ENCODE assay signal across 29 mouse cellular contexts in genomic region chr6:100062961-100063360, GRCm38 (mm10).
DNase-seq lines count a peak whose midpoint lies in the region; ATAC-seq and TF ChIP-seq lines count a peak whose summit lies in the region.
"Had no signal": no experiment of that assay in that cellular context is flagged by ENCODE, and none has a peak within 500 bp of the region (broad histone marks: within the 10 kb centered on the region; RNA-seq: fewer than 3 reads in every experiment).

No protein-coding gene starts in this region.

- no peaks in the 10 kb centered on the region for H3K36me3 ChIP-seq in intestine, embryonic 15.5 days
- H3K36me3 ChIP-seq in intestine, postnatal 0 days (ENCODE audit: control insufficient read depth, insufficient read depth): no peaks in the 10 kb centered on the region
- no peaks in the 10 kb centered on the region for H3K36me3 ChIP-seq in lung, embryonic 14.5 days (ENCODE audit: insufficient read depth)
- H3K36me3 ChIP-seq in stomach, embryonic 16.5 days (ENCODE audit: control insufficient read depth, insufficient read depth, low read length): no peaks in the 10 kb centered on the region
- H3K36me3 ChIP-seq: embryonic facial prominence, embryonic 10.5 days; embryonic facial prominence, embryonic 15.5 days; hindbrain, embryonic 12.5 days; kidney, embryonic 15.5 days; limb, embryonic 13.5 days; midbrain, embryonic 10.5 days; midbrain, embryonic 15.5 days; neural tube, embryonic 12.5 days had no signal

- H3K27ac ChIP-seq in intestine, embryonic 15.5 days: no peak overlapping the region
- H3K27ac ChIP-seq in intestine, postnatal 0 days (ENCODE audit: low read depth, low read length): no peak overlapping the region
- no peak overlapping the region for H3K27ac ChIP-seq in lung, embryonic 14.5 days (ENCODE audit: low read depth)
- no peak overlapping the region for H3K27ac ChIP-seq in stomach, embryonic 16.5 days (ENCODE audit: low read length)
- H3K27ac ChIP-seq: embryonic facial prominence, embryonic 10.5 days; embryonic facial prominence, embryonic 15.5 days; forebrain, embryonic 13.5 days; hindbrain, embryonic 12.5 days; kidney, embryonic 15.5 days; limb, embryonic 13.5 days; midbrain, embryonic 10.5 days; midbrain, embryonic 15.5 days; neural tube, embryonic 12.5 days had no signal

- peak; percentile 44 for DNase-seq in lung, embryonic 14.5 days
- no peak for DNase-seq in lung, adult 2 months
- peak; percentile 18 for DNase-seq in lung, postnatal 10 days
- no peak for DNase-seq in neural tube, embryonic 10.5 days (ENCODE audit: extremely low spot score, low spot score)
- DNase-seq in layer of hippocampus, postnatal 14 days (ENCODE audit: low spot score in 2 of 2): no peak
- DNase-seq: adrenal gland, adult 8-10 months; cerebellum, adult 8-10 months; cerebellum, postnatal 25 days; gastrocnemius, postnatal 14 days; heart, postnatal 36 days; kidney, adult 18-20 months; kidney, postnatal 25 days; right cerebral cortex, adult 18-20 months; spleen, adult 18-20 months; thymus, postnatal 25 days had no signal

- no peak for TF ChIP-seq POLR2A in lung, adult 2 months (IDR thresholded peaks at IDR 0.05; ENCODE audit: borderline replicate concordance, extremely low read depth, low read depth, low read length)

- no peak overlapping the region for H3K9ac ChIP-seq in intestine, embryonic 15.5 days
- H3K9ac ChIP-seq in intestine, postnatal 0 days (ENCODE audit: low read depth, low read length): no peak overlapping the region
- H3K9ac ChIP-seq in lung, embryonic 14.5 days: no peak overlapping the region
- no peak overlapping the region for H3K9ac ChIP-seq in stomach, embryonic 16.5 days (ENCODE audit: low read length)
- H3K9ac ChIP-seq: embryonic facial prominence, embryonic 15.5 days; forebrain, embryonic 13.5 days; hindbrain, embryonic 12.5 days; kidney, embryonic 15.5 days; limb, embryonic 13.5 days; midbrain, embryonic 15.5 days; neural tube, embryonic 12.5 days had no signal

- H3K4me2 ChIP-seq in intestine, embryonic 15.5 days (replicated peaks): no peak overlapping the region
- no peak overlapping the region for H3K4me2 ChIP-seq in intestine, postnatal 0 days (replicated peaks; ENCODE audit: low read depth)
- no peak overlapping the region for H3K4me2 ChIP-seq in lung, embryonic 14.5 days
- H3K4me2 ChIP-seq in stomach, embryonic 16.5 days (ENCODE audit: low read depth, low read length): no peak overlapping the region
- H3K4me2 ChIP-seq: embryonic facial prominence, embryonic 15.5 days; forebrain, embryonic 13.5 days; heart, embryonic 11.5 days; hindbrain, embryonic 12.5 days; kidney, embryonic 15.5 days; limb, embryonic 13.5 days; midbrain, embryonic 15.5 days; neural tube, embryonic 12.5 days had no signal

- H3K27me3 ChIP-seq in intestine, embryonic 15.5 days (replicated peaks): no peaks in the 10 kb centered on the region
- H3K27me3 ChIP-seq in intestine, postnatal 0 days (replicated peaks; ENCODE audit: control insufficient read depth, insufficient read depth, low read length): no peaks in the 10 kb centered on the region
- no peaks in the 10 kb centered on the region for H3K27me3 ChIP-seq in lung, embryonic 14.5 days (ENCODE audit: insufficient read depth, low read length)
- no peaks in the 10 kb centered on the region for H3K27me3 ChIP-seq in stomach, embryonic 16.5 days (ENCODE audit: control insufficient read depth, insufficient read depth, low read length)
- H3K27me3 ChIP-seq: embryonic facial prominence, embryonic 15.5 days; midbrain, embryonic 15.5 days had no signal

- no peaks in the 10 kb centered on the region for H3K9me3 ChIP-seq in intestine, embryonic 15.5 days
- no peaks in the 10 kb centered on the region for H3K9me3 ChIP-seq in intestine, postnatal 0 days (ENCODE audit: control insufficient read depth)
- H3K9me3 ChIP-seq in lung, embryonic 14.5 days (ENCODE audit: low read depth, low read length): no peaks in the 10 kb centered on the region
- H3K9me3 ChIP-seq in stomach, embryonic 16.5 days (replicated peaks; ENCODE audit: control insufficient read depth, low read length): no peaks in the 10 kb centered on the region
- H3K9me3 ChIP-seq: embryonic facial prominence, embryonic 10.5 days; embryonic facial prominence, embryonic 15.5 days; forebrain, embryonic 13.5 days; hindbrain, embryonic 12.5 days; kidney, embryonic 15.5 days; limb, embryonic 13.5 days; midbrain, embryonic 10.5 days; midbrain, embryonic 15.5 days; neural tube, embryonic 12.5 days had no signal

- H3K4me3 ChIP-seq in intestine, embryonic 15.5 days (replicated peaks): no peak overlapping the region
- H3K4me3 ChIP-seq in intestine, postnatal 0 days (ENCODE audit: low read depth, low read length): no peak overlapping the region
- no peak overlapping the region for H3K4me3 ChIP-seq in lung, embryonic 14.5 days (ENCODE audit: low read depth, low read length)
- H3K4me3 ChIP-seq in lung, adult 2 months (replicated peaks; ENCODE audit: extremely low read depth, low read depth, low read length): no peak overlapping the region
- H3K4me3 ChIP-seq in stomach, embryonic 16.5 days (replicated peaks; ENCODE audit: low read length): no peak overlapping the region
- H3K4me3 ChIP-seq: embryonic facial prominence, embryonic 10.5 days; embryonic facial prominence, embryonic 15.5 days; forebrain, embryonic 13.5 days; hindbrain, embryonic 12.5 days; kidney, embryonic 15.5 days; limb, embryonic 13.5 days; midbrain, embryonic 10.5 days; midbrain, embryonic 15.5 days; neural tube, embryonic 12.5 days had no signal

- 83% methylated on average over 8 of the region's 8 CpGs for WGBS in intestine, embryonic 15.5 days
- 80% methylated on average over 8 of the region's 8 CpGs for WGBS in intestine, postnatal 0 days
- WGBS in lung, embryonic 14.5 days: 62% methylated on average over 8 of the region's 8 CpGs
- WGBS in lung, adult 2 months: 81% methylated on average over 8 of the region's 8 CpGs
- 68% methylated on average over 8 of the region's 8 CpGs for WGBS in stomach, embryonic 16.5 days

- ATAC-seq in intestine, embryonic 15.5 days: peak; percentile 51
- no peak for ATAC-seq in intestine, postnatal 0 days
- peak; percentile 55 for ATAC-seq in lung, embryonic 14.5 days (ENCODE audit: insufficient read depth)
- ATAC-seq in stomach, embryonic 16.5 days (ENCODE audit: insufficient read depth, low FRiP score): peak; percentile 81
- ATAC-seq: activated CD4-positive, CD25-positive, alpha-beta regulatory T cell, adult 4 months; forebrain, embryonic 13.5 days; midbrain, embryonic 15.5 days had no signal

- no peak for TF ChIP-seq CTCF in intestine, postnatal 0 days (IDR thresholded peaks at IDR 0.05; ENCODE audit: low read depth)
- TF ChIP-seq CTCF in lung, embryonic 14.5 days (IDR thresholded peaks at IDR 0.05; ENCODE audit: low read depth): no peak
- TF ChIP-seq CTCF in lung, adult 2 months (IDR thresholded peaks at IDR 0.05; ENCODE audit: insufficient read depth, low read length): no peak

- H3K4me1 ChIP-seq in intestine, embryonic 15.5 days (replicated peaks): no peaks in the 10 kb centered on the region
- no peaks in the 10 kb centered on the region for H3K4me1 ChIP-seq in intestine, postnatal 0 days (replicated peaks; ENCODE audit: control insufficient read depth, insufficient read depth, low read length)
- H3K4me1 ChIP-seq in lung, embryonic 14.5 days (ENCODE audit: insufficient read depth): peaks cover 4% of the 10 kb centered on the region; the same call in 1 of the 2 replicates
- no peaks in the 10 kb centered on the region for H3K4me1 ChIP-seq in lung, adult 2 months (ENCODE audit: control insufficient read depth, insufficient read depth, low read length)
- no peaks in the 10 kb centered on the region for H3K4me1 ChIP-seq in stomach, embryonic 16.5 days (ENCODE audit: control insufficient read depth, insufficient read depth, low read length)
- H3K4me1 ChIP-seq: midbrain, embryonic 15.5 days had no signal

Comparison
In these comparisons a context has a peak if more than half of its experiments do, and no peak if none do; other contexts are left out.
1. DNase-seq: peak in lung, embryonic 14.5 days (single experiment) and lung, postnatal 10 days (single experiment); none in lung, adult 2 months (single experiment), neural tube, embryonic 10.5 days (single experiment) and layer of hippocampus, postnatal 14 days (0 of 2).